Mouse (Mus musculus) ES-CJ7 (cell line): Measurements from ENCODE around the gene Vmn1r74.
"Not testable (repeated sequence)": the region's sequence is repeated elsewhere in the genome, so short reads cannot be mapped to it uniquely, and the experiment has no call there.

Experiments
- DNase-seq: peaks from one replicate; pipeline ENCODE4 v3.0.0; 2011; ENCODE audit warnings: low read depth, low spot score

Gene Vmn1r74

DNA sequence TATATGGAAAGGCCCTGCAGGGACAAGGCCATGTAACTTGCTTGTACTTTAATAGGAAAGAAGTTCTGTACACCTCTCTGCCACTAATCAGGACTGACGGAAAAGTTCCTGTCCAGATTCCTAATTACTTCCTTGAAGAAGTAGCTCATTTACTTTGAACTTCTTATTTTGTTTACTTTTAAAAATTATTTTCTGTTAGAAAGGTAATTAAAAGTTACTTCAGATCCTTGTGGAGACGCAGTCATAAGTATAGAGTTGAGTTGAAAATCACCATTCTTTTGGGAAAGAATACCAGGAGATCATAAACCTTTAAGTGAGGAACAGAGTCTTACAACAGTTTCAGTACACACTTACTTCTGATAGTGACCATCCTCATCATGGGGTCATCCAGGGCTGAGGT, at the start of gene Vmn1r74:
Gene Vmn1r74 (plus strand): TSS at position 301 of the 400 bp plus-strand sequence.
- DNase-seq, result no peak

- peak; percentile 75 for DNase-seq
Measured at GRCm38 (mm10) chr7:11813751-11814150, 20.0 kb upstream of the Vmn1r74 start.

GRCm38 (mm10) chr7:11822166-11822565, 11.6 kb upstream of the Vmn1r74 start:
- DNase-seq, result peak; percentile 63

DNA sequence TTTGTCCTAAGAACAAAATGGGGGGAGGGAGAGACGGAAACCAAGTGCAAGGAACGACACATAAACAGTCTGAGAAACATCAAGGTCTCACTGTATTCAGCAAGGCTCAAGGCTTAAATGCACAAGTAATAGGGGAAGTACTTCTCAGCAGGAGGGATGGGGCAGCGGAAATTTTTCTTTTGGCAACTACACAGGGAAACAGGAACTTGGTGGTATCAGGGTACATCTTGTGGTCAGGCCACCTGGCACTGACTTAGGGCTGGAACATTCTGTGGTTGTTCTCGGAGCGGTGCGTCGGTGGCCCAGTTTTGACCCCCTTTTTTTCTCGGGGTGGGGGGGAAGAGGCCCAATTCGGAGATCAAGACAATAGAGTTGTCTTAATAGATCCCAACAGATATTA, 10.5 kb upstream of the Vmn1r74 start:
- DNase-seq, result not testable (repeated sequence)

GRCm38 (mm10) chr7:11874330-11874729, 40.5 kb downstream of the Vmn1r74 start, which contains the start of gene Vmn1r75:
Gene Vmn1r75 (plus strand): TSS chr7:11874630.
- DNase-seq, result no peak
